Mouse (Mus musculus): ENCODE measurements around the gene Gm13769. TPM values are rescaled to one million over a fixed set of nuclear protein-coding genes. Genes with fewer than 3 reads are reported as not detected.

The Gm13769 gene
- total RNA-seq (2023): not detected

GRCm38 (mm10) chr2:90321900-90322299 is at the start of gene Gm13769:
TSS of gene Gm13769 (plus strand) at chr2:90322200.

DNA sequence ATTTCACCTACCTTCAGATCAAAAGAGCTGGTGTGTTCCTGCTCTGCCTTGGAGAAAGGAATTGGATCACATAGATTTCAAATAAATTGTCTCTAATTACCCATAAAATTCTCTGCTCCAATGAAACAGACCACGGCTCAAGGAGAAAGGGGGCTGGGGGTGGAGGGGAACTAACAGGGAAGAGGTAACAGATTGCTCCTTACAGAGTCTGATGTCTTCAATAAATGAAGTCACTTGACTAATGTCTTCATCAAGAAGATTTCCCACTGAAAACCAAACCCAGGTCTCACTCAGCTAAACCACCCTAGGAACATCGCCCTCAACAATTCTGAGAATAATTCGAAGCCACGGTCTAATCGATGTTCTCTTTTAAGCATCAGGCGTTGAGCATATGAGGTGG is 29.3 kb upstream of the Gm13769 start, which contains the start of gene Olfr1272:
Gene Olfr1272 (minus strand): TSS at position 101 of the 400 bp plus-strand sequence.

Other genes with a start within 250 kb of the Gm13769 start
- gene Olfr1269, start 200.8 kb upstream of the Gm13769 start, total RNA-seq (2023): not detected
- gene Olfr32, start 179.9 kb upstream of the Gm13769 start, total RNA-seq (2023): not detected
- gene Olfr1270, start 169.1 kb upstream of the Gm13769 start, total RNA-seq (2023): not detected
- under 1 TPM; 0.30 to 0.50 TPM for gene Olfr1506, start 97.7 kb upstream of the Gm13769 start, total RNA-seq (2023)
- gene Olfr142, start 64.6 kb upstream of the Gm13769 start, total RNA-seq (2023): not detected
- gene Olfr1271, start 51.2 kb upstream of the Gm13769 start, total RNA-seq (2023): not detected
- gene Olfr1272, start 29.4 kb upstream of the Gm13769 start, total RNA-seq (2023): not detected
- gene Olfr1274-ps, start 76.5 kb downstream of the Gm13769 start, total RNA-seq (2023): not detected

All from T-cell, adult 66 days (primary cell).